Mouse (Mus musculus) MEL (cell line): ENCODE data around the gene Svs1. TPM values are rescaled to one million over a fixed set of nuclear protein-coding genes. Genes with fewer than 3 reads are reported as not detected.

Source experiments
- DNase-seq: peaks from one replicate; pipeline ENCODE4 v3.0.0; 2011; ENCODE audit warnings: low read depth, low spot score
- H3K27ac ChIP-seq: 2 replicates; pipeline ENCODE4 v1.5.1; 2012; ENCODE audit warnings: low read depth, mild to moderate bottlenecking, control low read depth, low read length, moderate library complexity; ENCODE audit not compliant: control insufficient read depth
- H3K27me3 ChIP-seq, 2 experiments: fragments of 150-350 bp in 1 of 2; sonication (generic) in 1 of 2; 2 replicates each; pipeline ENCODE4 v1.6.1; 2012; ENCODE audit warnings: low read length in 2 of 2, mild to moderate bottlenecking in 2 of 2, improper control_type of control experiment in 1 of 2, moderate library complexity in 1 of 2; ENCODE audit not compliant: insufficient read depth in 2 of 2, control insufficient read depth in 1 of 2
- H3K36me3 ChIP-seq, 2 experiments: 2 replicates each; pipeline ENCODE4 v1.6.1; 2012 to 2014; ENCODE audit warnings: low read length in 2 of 2, improper control_type of control experiment in 1 of 2, inconsistent platforms in 1 of 2, mild to moderate bottlenecking in 1 of 2; ENCODE audit not compliant: insufficient read depth in 2 of 2, control insufficient read depth in 1 of 2
- H3K4me1 ChIP-seq, 2 experiments: fragments of 150-350 bp in 1 of 2; sonication (generic) in 1 of 2; 2 replicates each; pipeline ENCODE4 v1.6.1; 2012; ENCODE audit warnings: low read length in 2 of 2, improper control_type of control experiment in 1 of 2, mild to moderate bottlenecking in 1 of 2; ENCODE audit not compliant: insufficient read depth in 2 of 2, control insufficient read depth in 1 of 2
- H3K4me3 ChIP-seq, 2 experiments: fragments of 150-350 bp in 1 of 2; sonication (generic) in 1 of 2; 2 replicates each; pipeline ENCODE4 v1.5.1; 2012; ENCODE audit warnings: low read depth in 2 of 2, low read length in 2 of 2, mild to moderate bottlenecking in 2 of 2, moderate library complexity in 2 of 2, control low read depth in 1 of 2, improper control_type of control experiment in 1 of 2; ENCODE audit not compliant: control insufficient read depth in 1 of 2, insufficient read depth in 1 of 2
- H3K79me2 ChIP-seq: 2 replicates; pipeline ENCODE4 v1.6.1; 2012; ENCODE audit warnings: mild to moderate bottlenecking, low read length, moderate library complexity; ENCODE audit not compliant: control insufficient read depth, poor library complexity, insufficient read depth
- H3K9ac ChIP-seq: 2 replicates; pipeline ENCODE4 v1.6.1; 2012; ENCODE audit warnings: low read depth, mild to moderate bottlenecking, control low read depth, low read length, moderate library complexity; ENCODE audit not compliant: control insufficient read depth, poor library complexity, severe bottlenecking
- H3K9me3 ChIP-seq: fragments of 150-350 bp; sonication (generic); replicated peaks from 2 replicates; pipeline ENCODE4 v1.6.1; 2012; ENCODE audit warnings: mild to moderate bottlenecking, low read length, improper control_type of control experiment, moderate library complexity; ENCODE audit not compliant: insufficient read depth
- CHD1 ChIP-seq: IDR thresholded peaks from 2 replicates; pipeline ENCODE4 v1.6.1; 2012; ENCODE audit warnings: low read depth, mild to moderate bottlenecking, inconsistent platforms, low read length, improper control_type of control experiment
- CHD2 ChIP-seq: IDR thresholded peaks from 2 replicates; pipeline ENCODE4 v1.6.1; 2011; ENCODE audit warnings: low read length, improper control_type of control experiment
- CTCF ChIP-seq, 3 experiments: IDR thresholded peaks in 2 of 3; conservative IDR thresholded peaks in 1 of 3; 2 replicates each; pipeline ENCODE4 v1.5.1; 2011 to 2012; ENCODE audit warnings: low read length in 3 of 3, low read depth in 2 of 3, mild to moderate bottlenecking in 2 of 3, improper control_type of control experiment in 1 of 3, inconsistent platforms in 1 of 3, mixed read lengths in 1 of 3, moderate library complexity in 1 of 3; ENCODE audit not compliant: control insufficient read depth in 1 of 3, insufficient read depth in 1 of 3, poor library complexity in 1 of 3, severe bottlenecking in 1 of 3
- EP300 ChIP-seq, 2 experiments: IDR thresholded peaks; 2 replicates each; pipeline ENCODE4 v1.6.1; 2011; ENCODE audit warnings: improper control_type of control experiment in 2 of 2, low read length in 2 of 2, low read depth in 1 of 2, mild to moderate bottlenecking in 1 of 2
- JUND ChIP-seq: IDR thresholded peaks from 2 replicates; pipeline ENCODE4 v1.6.1; 2011; ENCODE audit warnings: low read depth, mild to moderate bottlenecking, improper control_type of control experiment, low read length
- KAT2A ChIP-seq: conservative IDR thresholded peaks from 2 replicates; pipeline ENCODE4 v1.6.1; 2012; ENCODE audit warnings: low read depth, low read length, improper control_type of control experiment, inconsistent platforms
- MAFK ChIP-seq: IDR thresholded peaks from 2 replicates; pipeline ENCODE4 v1.6.1; 2011; ENCODE audit warnings: low read depth, mild to moderate bottlenecking, low read length, improper control_type of control experiment, borderline replicate concordance
- MAZ ChIP-seq: IDR thresholded peaks from 2 replicates; pipeline ENCODE4 v1.6.1; 2012; ENCODE audit warnings: low read depth, mild to moderate bottlenecking, inconsistent platforms, low read length, improper control_type of control experiment
- MEF2A ChIP-seq: IDR thresholded peaks from 2 replicates; pipeline ENCODE4 v1.6.1; 2014; ENCODE audit warnings: low read depth, mild to moderate bottlenecking, inconsistent platforms, low read length, improper control_type of control experiment; ENCODE audit not compliant: poor library complexity, insufficient replicate concordance, severe bottlenecking; ENCODE audit errors: extremely low read depth
- MYC ChIP-seq: IDR thresholded peaks from 2 replicates; pipeline ENCODE4 v1.6.1; 2011; ENCODE audit warnings: low read depth, mild to moderate bottlenecking, low read length, improper control_type of control experiment, moderate library complexity
- NELFE ChIP-seq: IDR thresholded peaks from 2 replicates; pipeline ENCODE4 v1.6.1; 2011; ENCODE audit warnings: low read depth, low read length, improper control_type of control experiment
- NRF1 ChIP-seq: IDR thresholded peaks from 2 replicates; pipeline ENCODE4 v1.6.1; 2014; ENCODE audit warnings: low read depth, mild to moderate bottlenecking, inconsistent platforms, low read length, improper control_type of control experiment, moderate library complexity; ENCODE audit not compliant: poor library complexity, insufficient read depth, severe bottlenecking
- POLR2AphosphoS5 ChIP-seq: IDR thresholded peaks from 2 replicates; pipeline ENCODE4 v1.6.1; 2012; ENCODE audit warnings: low read depth, borderline replicate concordance, mild to moderate bottlenecking, inconsistent platforms, low read length, moderate library complexity, mixed read lengths
- TAL1 ChIP-seq: IDR thresholded peaks from 2 replicates; pipeline ENCODE4 v1.6.1; 2012; ENCODE audit warnings: mild to moderate bottlenecking, inconsistent platforms, low read length, moderate library complexity, mixed read lengths
- TBP ChIP-seq: IDR thresholded peaks from 2 replicates; pipeline ENCODE4 v1.8.0; 2011; ENCODE audit warnings: low read depth, low read length, improper control_type of control experiment
- TCF12 ChIP-seq: IDR thresholded peaks from 2 replicates; pipeline ENCODE4 v1.6.1; 2014; ENCODE audit warnings: low read depth, mild to moderate bottlenecking, inconsistent platforms, low read length, improper control_type of control experiment, moderate library complexity
- USF2 ChIP-seq, 2 experiments: IDR thresholded peaks; 2 replicates each; pipeline ENCODE4 v1.6.1; 2011 to 2012; ENCODE audit warnings: improper control_type of control experiment in 2 of 2, low read length in 2 of 2, borderline replicate concordance in 1 of 2, inconsistent platforms in 1 of 2, low read depth in 1 of 2, mild to moderate bottlenecking in 1 of 2; ENCODE audit not compliant: insufficient read depth in 1 of 2
- ZC3H11A ChIP-seq: IDR thresholded peaks from 2 replicates; pipeline ENCODE4 v1.6.1; 2012; ENCODE audit warnings: low read depth, mild to moderate bottlenecking, inconsistent platforms, low read length, improper control_type of control experiment
- ZMIZ1 ChIP-seq: IDR thresholded peaks from 2 replicates; pipeline ENCODE4 v1.6.1; 2012; ENCODE audit warnings: low read depth, mild to moderate bottlenecking, inconsistent platforms, low read length, improper control_type of control experiment, moderate library complexity
- ZNF384 ChIP-seq: IDR thresholded peaks from 2 replicates; pipeline ENCODE4 v1.6.1; 2012; ENCODE audit warnings: low read depth, mild to moderate bottlenecking, inconsistent platforms, low read length, improper control_type of control experiment
- polyA plus RNA-seq, 2 experiments: library from polyadenylated mRNA; stranded (reverse) in 1 of 2; unstranded in 1 of 2; fragments of >175 nt in 1 of 2; fragments of >200 nt in 1 of 2; gene quantifications; 2 replicates each; pipeline versions ENCODE4 v1.2.1 to v1.2.4; 2012; ENCODE audit warnings: low replicate concordance in 2 of 2, low read depth in 1 of 2; ENCODE audit not compliant: insufficient read length in 2 of 2, insufficient read depth in 1 of 2, missing spikeins in 1 of 2
- total RNA-seq: library from RNA; depleted of rRNA; stranded (reverse); fragments of 300-350 nt; gene quantifications from 2 replicates; pipeline ENCODE4 v1.2.3, GENCODE M21; 2012

Svs1 gene
- total and polyA plus RNA-seq, 3 experiments, result not detected

DNA sequence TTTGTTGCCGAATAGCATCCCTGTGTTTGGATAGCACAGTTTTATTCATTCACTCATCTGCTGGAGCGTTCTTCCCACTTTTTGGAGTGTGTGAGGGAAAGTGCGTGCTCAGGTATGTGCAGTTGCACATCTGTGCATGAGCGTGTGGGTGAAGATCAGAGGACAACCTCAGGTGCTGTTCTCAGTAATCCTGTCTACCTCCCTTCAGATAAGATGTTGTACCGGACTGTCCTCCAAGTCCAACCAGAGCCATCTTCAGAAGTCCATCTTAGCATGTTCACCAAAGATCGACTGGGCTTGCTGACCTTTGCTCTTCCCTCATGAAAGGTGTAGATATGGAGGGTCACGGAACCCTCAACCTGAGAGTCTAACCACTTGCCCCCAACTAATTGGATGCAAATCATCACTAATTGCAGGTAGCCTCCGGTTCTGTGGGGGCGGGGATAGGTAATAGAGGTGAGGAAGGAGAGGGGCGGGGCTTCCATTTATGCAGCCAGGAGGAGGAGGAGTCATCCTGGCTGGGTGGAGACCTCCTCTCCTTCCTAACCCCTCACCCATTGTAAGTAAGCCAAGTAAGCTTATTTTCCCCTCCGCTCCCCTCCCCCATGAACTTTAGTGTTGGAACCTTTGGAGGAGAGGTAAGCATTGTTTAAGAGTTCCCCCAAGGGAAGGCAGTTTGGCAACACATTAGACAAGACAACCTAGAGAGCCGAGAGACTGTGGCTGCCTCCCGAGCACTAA, 21.9 kb downstream of the Svs1 start:
- Histone ChIP-seq H3K27me3 (no peaks in the 10 kb centered on the region; a peak in 1 of 4 replicates), H3K9me3 (no peaks in the 10 kb centered on the region), H3K36me3 (no peaks in the 10 kb centered on the region), H3K9ac (no peak overlapping the region), H3K4me3 (no peak overlapping the region), H3K27ac (no peak overlapping the region), H3K4me1 (no peaks in the 10 kb centered on the region), H3K79me2 (no peaks in the 10 kb centered on the region)
- no peak for DNase-seq
- TF ChIP-seq CHD2, result no peak
- TF ChIP-seq KAT2A, result no peak
- TF ChIP-seq CHD1, result no peak
- no peak for TF ChIP-seq NRF1

DNA sequence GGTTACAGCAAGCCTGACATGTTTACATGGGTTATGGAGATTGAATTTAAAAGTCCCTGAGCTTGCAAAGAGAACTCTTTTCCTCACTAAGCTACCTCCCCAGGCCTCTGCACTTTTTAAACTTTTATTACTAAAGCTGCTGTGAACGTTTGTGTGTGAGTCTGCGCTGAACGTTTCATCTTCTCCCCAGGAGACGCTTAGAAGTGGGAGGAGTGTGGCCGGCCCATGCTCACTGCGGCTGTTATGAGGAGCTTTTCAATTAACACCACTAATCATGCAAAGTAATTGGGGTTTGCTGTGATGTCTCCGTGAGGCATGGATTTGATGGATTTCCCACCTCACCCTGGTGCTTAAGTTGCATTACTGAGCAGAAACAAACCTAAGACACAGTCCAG, 22.5 kb downstream of the Svs1 start:
- Histone ChIP-seq H3K79me2 (no peaks in the 10 kb centered on the region), H3K4me3 (no peak overlapping the region), H3K27ac (no peak overlapping the region), H3K4me1 (no peaks in the 10 kb centered on the region), H3K36me3 (no peaks in the 10 kb centered on the region), H3K9ac (no peak overlapping the region), H3K27me3 (no peaks in the 10 kb centered on the region; a peak in 1 of 4 replicates), H3K9me3 (no peaks in the 10 kb centered on the region)
- TF ChIP-seq EP300 (IDR thresholded peaks at IDR 0.05; ENCODE audit: low read depth in 1 of 2, low read length in 2 of 2), result no peak
- TF ChIP-seq MAFK, result no peak
- TF ChIP-seq ZC3H11A, result no peak
- no peak for TF ChIP-seq JUND
- TF ChIP-seq ZNF384, result no peak
- no peak for TF ChIP-seq MYC
- TF ChIP-seq TAL1, result no peak
- no peak for TF ChIP-seq CTCF (IDR thresholded peaks at IDR 0.05 in 2 of 3, conservative IDR thresholded peaks at IDR 0.05 in 1 of 3; ENCODE audit: control insufficient read depth in 1 of 3, insufficient read depth in 1 of 3, low read depth in 2 of 3, low read length in 3 of 3, poor library complexity in 1 of 3, severe bottlenecking in 1 of 3)
- TF ChIP-seq KAT2A, result no peak
- TF ChIP-seq USF2 (IDR thresholded peaks at IDR 0.05; ENCODE audit: borderline replicate concordance in 1 of 2, insufficient read depth in 1 of 2, low read depth in 1 of 2, low read length in 2 of 2), result no peak
- no peak for TF ChIP-seq POLR2AphosphoS5
- TF ChIP-seq ZMIZ1, result no peak
- no peak for TF ChIP-seq NELFE
- no peak for TF ChIP-seq TCF12
- TF ChIP-seq MEF2A, result no peak
- no peak for TF ChIP-seq NRF1
- no peak for TF ChIP-seq TBP
- TF ChIP-seq MAZ, result no peak
- no peak for DNase-seq
